ENCODE assay signal across 19 mouse cellular contexts in the genomic region with DNA sequence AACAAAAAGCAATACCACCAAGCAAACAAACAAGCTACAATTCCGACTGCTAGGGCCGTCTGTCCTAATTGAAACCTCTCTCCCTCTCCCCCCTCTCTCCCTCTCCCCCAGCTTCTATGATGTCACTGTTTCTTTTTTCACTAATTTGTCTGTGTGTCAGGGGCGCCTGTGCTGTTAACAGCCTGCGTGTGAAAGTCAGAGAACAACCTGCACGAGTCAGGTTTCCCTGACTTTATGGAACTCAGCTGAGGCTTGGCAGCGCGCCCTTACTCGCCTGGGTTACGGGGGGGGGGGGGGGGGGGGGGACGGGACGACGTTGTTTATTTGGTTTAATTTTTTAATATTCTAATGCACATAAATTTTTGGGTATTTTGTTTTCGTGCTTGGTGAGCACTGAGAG. TPM values are rescaled to one million over a fixed set of nuclear protein-coding genes. Genes with fewer than 3 reads are reported as not detected.
DNase-seq lines count a peak whose midpoint lies in the region; ATAC-seq and TF ChIP-seq lines count a peak whose summit lies in the region.
"Had no signal": no experiment of that assay in that cellular context is flagged by ENCODE, and none has a peak within 500 bp of the region (broad histone marks: within the 10 kb centered on the region; RNA-seq: fewer than 3 reads in every experiment).

No protein-coding gene starts in this region.

- no peak overlapping the region for H3K4me2 ChIP-seq in heart, embryonic 14.5 days (ENCODE audit: low read length)
- no peak overlapping the region for H3K4me2 ChIP-seq in limb, embryonic 12.5 days
- H3K4me2 ChIP-seq: embryonic facial prominence, embryonic 12.5 days; limb, embryonic 15.5 days; lung, embryonic 14.5 days; midbrain, embryonic 15.5 days had no signal

- no peak for TF ChIP-seq POLR2A in cerebellum, adult 2 months (IDR thresholded peaks at IDR 0.05; ENCODE audit: borderline replicate concordance, insufficient read depth, low read length)

- H3K9me3 ChIP-seq in heart, embryonic 14.5 days (ENCODE audit: control insufficient read depth, low read length), result no peaks in the 10 kb centered on the region
- H3K9me3 ChIP-seq in limb, embryonic 12.5 days, result no peaks in the 10 kb centered on the region
- no peaks in the 10 kb centered on the region for H3K9me3 ChIP-seq in limb, embryonic 10.5 days (replicated peaks)
- H3K9me3 ChIP-seq: embryonic facial prominence, embryonic 12.5 days; G1E; hindbrain, embryonic 10.5 days; limb, embryonic 15.5 days; midbrain, embryonic 15.5 days had no signal

- H3K9ac ChIP-seq in heart, embryonic 14.5 days (ENCODE audit: low read length), result no peak overlapping the region; the same call in 1 of the 2 replicates
- no peak overlapping the region for H3K9ac ChIP-seq in limb, embryonic 12.5 days (replicated peaks)
- H3K9ac ChIP-seq: embryonic facial prominence, embryonic 12.5 days; limb, embryonic 15.5 days; lung, embryonic 14.5 days; midbrain, embryonic 15.5 days had no signal

- H3K27ac ChIP-seq in cerebellum, adult 2 months (ENCODE audit: insufficient read depth, low read length), result peak overlapping the region; percentile 70; the same call in 1 of the 2 replicates
- peak overlapping the region; percentile 55 to 61; a peak in 3 of 4 replicates for H3K27ac ChIP-seq in heart, embryonic 14.5 days (replicated peaks in 1 of 2; ENCODE audit: control insufficient read depth in 1 of 2, insufficient read depth in 1 of 2, low read depth in 2 of 2, low read length in 2 of 2)
- 0 out of 2 replicates have a peak overlapping the region, but pooled peaks have one; percentile 29 for H3K27ac ChIP-seq in limb, embryonic 12.5 days
- H3K27ac ChIP-seq in limb, embryonic 10.5 days, result no peak overlapping the region
- H3K27ac ChIP-seq: embryonic facial prominence, embryonic 12.5 days; hindbrain, embryonic 10.5 days; limb, embryonic 15.5 days; midbrain, embryonic 15.5 days had no signal

- intact Hi-C loops in heart, postnatal 10 days (cut with DNase I), result no loop called here

- no peak for TF ChIP-seq CTCF in cerebellum, adult 2 months (IDR thresholded peaks at IDR 0.05; ENCODE audit: borderline replicate concordance, insufficient read depth, low read depth, low read length)

- 17% methylated on average over 13 of the region's 13 CpGs for WGBS in cerebellum, adult 2 months
- 51% methylated on average over 11 of the region's 13 CpGs for WGBS in heart, embryonic 14.5 days
- WGBS in limb, embryonic 12.5 days, result 25% methylated on average over 12 of the region's 13 CpGs
- WGBS in limb, embryonic 10.5 days, result 52% methylated on average over 13 of the region's 13 CpGs

- H3K27me3 ChIP-seq in cerebellum, adult 2 months (ENCODE audit: control insufficient read depth, insufficient read depth, low read length), result no peaks in the 10 kb centered on the region
- no peaks in the 10 kb centered on the region for H3K27me3 ChIP-seq in heart, embryonic 14.5 days (ENCODE audit: control insufficient read depth, insufficient read depth, low read length)
- peaks cover 12% of the 10 kb centered on the region; the same call in 1 of the 2 replicates for H3K27me3 ChIP-seq in limb, embryonic 12.5 days
- peaks cover 12% of the 10 kb centered on the region; the same call in 1 of the 2 replicates for H3K27me3 ChIP-seq in limb, embryonic 10.5 days (ENCODE audit: low read depth, poor library complexity, severe bottlenecking)
- H3K27me3 ChIP-seq: embryonic facial prominence, embryonic 12.5 days; limb, embryonic 15.5 days; midbrain, embryonic 15.5 days had no signal

- peak in 1 of 2 experiments; percentile 31 for DNase-seq in cerebellum, adult 2 months
- DNase-seq in cerebellum, adult 11-12 months, result no peak
- DNase-seq in heart, postnatal 10 days, result no peak
- DNase-seq in limb, embryonic 10.5 days (ENCODE audit: low spot score), result no peak
- DNase-seq in lung, postnatal 25 days (ENCODE audit: low spot score), result no peak
- DNase-seq: adrenal gland, postnatal 25 days; gastrocnemius, postnatal 25 days; layer of hippocampus, postnatal 36 days; lung, embryonic 14.5 days; thymus, postnatal 4 days had no signal

- no peak for ATAC-seq in heart, embryonic 14.5 days (ENCODE audit: insufficient number of reproducible peaks, insufficient read depth, low FRiP score, low read depth)
- ATAC-seq in limb, embryonic 12.5 days (ENCODE audit: insufficient number of reproducible peaks, insufficient read depth, low FRiP score, low TSS enrichment, low read depth), result no peak
- ATAC-seq in megakaryocyte progenitor cell, adult 5-6 weeks (replicated peaks; ENCODE audit: poor library complexity), result 0 out of 2 replicates have a peak, but pooled peaks have one; percentile 18
- ATAC-seq: intestine, embryonic 16.5 days; midbrain, embryonic 15.5 days had no signal

- H3K4me3 ChIP-seq in cerebellum, adult 2 months (replicated peaks; ENCODE audit: insufficient read depth, low read depth, low read length), result peak overlapping the region; percentile 14
- H3K4me3 ChIP-seq in heart, embryonic 14.5 days (ENCODE audit: control insufficient read depth in 1 of 2, insufficient read depth in 1 of 2, low read depth in 1 of 2, low read length in 2 of 2), result no peak overlapping the region
- no peak overlapping the region for H3K4me3 ChIP-seq in limb, embryonic 12.5 days (replicated peaks)
- H3K4me3 ChIP-seq in limb, embryonic 10.5 days, result no peak overlapping the region
- H3K4me3 ChIP-seq: embryonic facial prominence, embryonic 12.5 days; hindbrain, embryonic 10.5 days; limb, embryonic 15.5 days; midbrain, embryonic 15.5 days had no signal

- peaks cover 32% of the 10 kb centered on the region for H3K4me1 ChIP-seq in cerebellum, adult 2 months (ENCODE audit: control insufficient read depth, insufficient read depth, low read length)
- peaks cover 26 to 66% of the 10 kb centered on the region in 2 experiments for H3K4me1 ChIP-seq in heart, embryonic 14.5 days (ENCODE audit: control insufficient read depth in 2 of 2, insufficient read depth in 2 of 2, low read length in 2 of 2)
- peaks cover 42% of the 10 kb centered on the region for H3K4me1 ChIP-seq in limb, embryonic 12.5 days (replicated peaks)
- peaks cover 44% of the 10 kb centered on the region for H3K4me1 ChIP-seq in limb, embryonic 10.5 days

- no peaks in the 10 kb centered on the region for H3K36me3 ChIP-seq in heart, embryonic 14.5 days (ENCODE audit: control insufficient read depth, insufficient read depth, low read length)
- H3K36me3 ChIP-seq in limb, embryonic 12.5 days, result no peaks in the 10 kb centered on the region
- no peaks in the 10 kb centered on the region for H3K36me3 ChIP-seq in limb, embryonic 10.5 days
- H3K36me3 ChIP-seq: embryonic facial prominence, embryonic 12.5 days; hindbrain, embryonic 10.5 days; limb, embryonic 15.5 days; midbrain, embryonic 15.5 days had no signal

RNA-seq across cellular contexts. Expression of a gene that starts 5.5 kb away (rescaled TPM):
- polyA plus RNA-seq in cerebellum, adult 2 months (2012; rRNA removed), result 310 and 320 TPM in 2 replicates
- polyA plus RNA-seq in heart, embryonic 14.5 days (2014; fragmentation: Nextera tagmentation; extraction: Ambion mirVana), result 17.6 and 19.4 TPM in 2 replicates
- total RNA-seq in heart, postnatal 10 days (2021), result 10 to 100 TPM; 48.6 to 60.9 TPM
- polyA plus RNA-seq in limb, embryonic 12.5 days (2016; fragmentation: Nextera tagmentation; extraction: Ambion mirVana), result 15.3 and 19.8 TPM in 2 replicates
- 11.4 and 14.6 TPM in 2 replicates for polyA plus RNA-seq in limb, embryonic 10.5 days (2016; fragmentation: Nextera tagmentation; extraction: Ambion mirVana)
- 30.7 and 44.8 TPM in 2 replicates for total RNA-seq in megakaryocyte progenitor cell, adult 5-6 weeks (2015)
- total RNA-seq in megakaryocyte progenitor cell, adult 5-6 weeks (2017), result 20.9 and 44.7 TPM in 2 replicates

RNA-seq across cellular contexts. Expression of a gene that starts 15.8 kb away (rescaled TPM):
- polyA plus RNA-seq in cerebellum, adult 2 months (2012; rRNA removed), result 30.0 and 33.9 TPM in 2 replicates
- polyA plus RNA-seq in heart, embryonic 14.5 days (2014; fragmentation: Nextera tagmentation; extraction: Ambion mirVana), result 26.6 and 27.3 TPM in 2 replicates
- total RNA-seq in heart, postnatal 10 days (2021), result 10 to 100 TPM; 42.1 to 42.3 TPM
- polyA plus RNA-seq in limb, embryonic 12.5 days (2016; fragmentation: Nextera tagmentation; extraction: Ambion mirVana), result 36.4 and 38.9 TPM in 2 replicates
- polyA plus RNA-seq in limb, embryonic 10.5 days (2016; fragmentation: Nextera tagmentation; extraction: Ambion mirVana), result 29.0 and 38.0 TPM in 2 replicates
- 9.9 and 12.1 TPM in 2 replicates for total RNA-seq in megakaryocyte progenitor cell, adult 5-6 weeks (2015)
- 13.6 and 15.2 TPM in 2 replicates for total RNA-seq in megakaryocyte progenitor cell, adult 5-6 weeks (2017)

Comparison
In these comparisons a context has a peak if more than half of its experiments do, and no peak if none do; other contexts are left out.
1. RNA of a gene that starts 5.5 kb away (polyA plus RNA-seq): 310 to 320 TPM in cerebellum, adult 2 months; 17.6 to 19.4 TPM in heart, embryonic 14.5 days, 15.3 to 19.8 TPM in limb, embryonic 12.5 days and 11.4 to 14.6 TPM in limb, embryonic 10.5 days; every median in the first group is over 10 times any median in the second.